Mouse (Mus musculus) midbrain, embryonic 11.5 days (tissue): ENCODE results near the gene Snx1. TPM values are rescaled to one million over a fixed set of nuclear protein-coding genes. Genes with fewer than 3 reads are reported as not detected.

ENCODE experiments used
- ATAC-seq: fragments of 200-750 bp; cut with Nextera tagmentation; 2 replicates; pipeline ENCODE4 v1.8.0; 2017; ENCODE audit warnings: moderate TSS enrichment, moderate library complexity; ENCODE audit not compliant: low FRiP score
- DNase-seq: peaks from one replicate; pipeline ENCODE4 v3.0.0; 2015; ENCODE audit warnings: low spot score; ENCODE audit errors: missing footprints
- H3K27ac ChIP-seq: fragments of 300-500 bp; sonication (generic); 2 replicates; pipeline ENCODE4 v1.5.1; 2014; ENCODE audit warnings: low read depth, low read length
- H3K27me3 ChIP-seq: fragments of 300-500 bp; sonication (generic); 2 replicates; pipeline ENCODE4 v1.6.1; 2014; ENCODE audit warnings: mild to moderate bottlenecking, low read length, moderate library complexity, mixed read lengths; ENCODE audit not compliant: control insufficient read depth, insufficient read depth
- H3K36me3 ChIP-seq: fragments of 300-500 bp; sonication (generic); 2 replicates; pipeline ENCODE4 v1.6.1; 2014; ENCODE audit warnings: mild to moderate bottlenecking, low read length, moderate library complexity, mixed read lengths; ENCODE audit not compliant: control insufficient read depth, insufficient read depth
- H3K4me1 ChIP-seq: fragments of 300-500 bp; sonication (generic); 2 replicates; pipeline ENCODE4 v1.6.1; 2014; ENCODE audit warnings: low read length; ENCODE audit not compliant: control insufficient read depth, insufficient read depth
- H3K4me2 ChIP-seq: fragments of 300-500 bp; sonication (generic); 2 replicates; pipeline ENCODE4 v1.6.1; 2014; ENCODE audit warnings: mild to moderate bottlenecking, moderate library complexity
- H3K4me3 ChIP-seq: fragments of 300-500 bp; sonication (generic); 2 replicates; pipeline ENCODE4 v1.5.1; 2014; ENCODE audit warnings: low read depth, low read length
- H3K9ac ChIP-seq: fragments of 300-500 bp; sonication (generic); 2 replicates; pipeline ENCODE4 v1.6.1; 2014; ENCODE audit warnings: low read length
- H3K9me3 ChIP-seq: fragments of 300-500 bp; sonication (generic); 2 replicates; pipeline ENCODE4 v1.6.1; 2016; ENCODE audit warnings: low read length; ENCODE audit not compliant: control insufficient read depth
- WGBS: fragments of 180-500 bp; shearing (Covaris S2); extraction: QIAGEN DNeasy Blood & Tissue Kit; methylation state at CpG from one replicate; pipeline ENCODE4 v1.1.7; 2014; 5-methylcytosine and 5-hydroxymethylcytosine counted together
- polyA plus RNA-seq: library from polyadenylated mRNA; unstranded; fragments of >200 nt; fragmentation: Nextera tagmentation; extraction: Ambion mirVana; gene quantifications from 2 replicates; pipeline ENCODE4 v1.2.1, GENCODE M21; 2014

Gene Snx1
- polyA plus RNA-seq, 1 experiment from 2014 or later, result 147 TPM

DNA sequence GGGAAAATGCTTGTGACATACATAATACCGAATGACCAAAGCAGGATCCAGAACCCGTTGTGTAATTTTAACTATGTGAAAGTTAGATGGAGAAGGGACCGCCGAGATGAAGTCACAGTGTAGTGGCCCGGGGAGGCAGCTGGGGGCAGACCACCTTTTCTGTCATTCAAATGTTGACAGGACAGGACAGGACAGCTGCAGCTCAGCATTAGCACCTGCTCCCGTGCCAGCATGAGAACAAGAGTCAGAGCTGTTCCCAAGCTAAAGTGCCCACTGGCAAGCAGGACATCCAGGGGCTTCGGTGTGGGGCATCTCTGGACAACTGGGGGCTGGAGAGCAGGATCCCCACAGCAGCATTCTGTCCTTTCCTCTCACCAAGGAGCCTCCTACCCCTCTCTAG, 39.3 kb downstream of the Snx1 start:
- H3K9me3 ChIP-seq, result no peaks in the 10 kb centered on the region
- H3K4me1 ChIP-seq, result no peaks in the 10 kb centered on the region
- 97% methylated on average over 7 of the region's 7 CpGs for WGBS
- no peaks in the 10 kb centered on the region for H3K27me3 ChIP-seq
- H3K9ac ChIP-seq, result no peak overlapping the region
- H3K4me3 ChIP-seq, result no peak overlapping the region
- no peak overlapping the region for H3K27ac ChIP-seq
- no peak for ATAC-seq
- no peak overlapping the region for H3K4me2 ChIP-seq
- DNase-seq, result peak; percentile 76
- H3K36me3 ChIP-seq, result peaks cover 3% of the 10 kb centered on the region

DNA sequence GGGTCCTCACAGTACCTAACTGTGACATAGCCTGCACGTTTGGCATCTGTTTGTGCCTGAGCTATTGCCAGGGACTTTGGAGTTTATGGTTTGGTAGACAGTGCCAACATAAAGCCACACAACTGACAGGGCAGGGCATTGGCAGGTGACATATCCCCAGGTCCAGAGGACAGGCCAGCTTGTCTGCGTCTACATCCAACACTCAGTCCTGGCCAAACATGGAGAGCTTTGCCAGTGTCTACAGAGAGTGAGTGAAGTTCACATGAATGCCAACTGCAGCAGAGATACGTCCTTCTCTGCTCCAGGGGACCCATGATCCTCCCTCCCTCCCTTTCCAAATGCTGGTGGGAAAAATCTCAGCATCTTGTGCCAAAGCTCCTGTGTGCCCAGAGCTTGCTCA, 42.2 kb downstream of the Snx1 start:
- Histone ChIP-seq H3K4me2 (no peak overlapping the region), H3K9me3 (no peaks in the 10 kb centered on the region), H3K36me3 (peaks cover 3% of the 10 kb centered on the region), H3K4me3 (no peak overlapping the region), H3K27ac (no peak overlapping the region), H3K9ac (no peak overlapping the region), H3K27me3 (no peaks in the 10 kb centered on the region), H3K4me1 (no peaks in the 10 kb centered on the region)
- DNase-seq (no peak), ATAC-seq (no peak)
- WGBS, result 89% methylated on average over 3 of the region's 3 CpGs

DNA sequence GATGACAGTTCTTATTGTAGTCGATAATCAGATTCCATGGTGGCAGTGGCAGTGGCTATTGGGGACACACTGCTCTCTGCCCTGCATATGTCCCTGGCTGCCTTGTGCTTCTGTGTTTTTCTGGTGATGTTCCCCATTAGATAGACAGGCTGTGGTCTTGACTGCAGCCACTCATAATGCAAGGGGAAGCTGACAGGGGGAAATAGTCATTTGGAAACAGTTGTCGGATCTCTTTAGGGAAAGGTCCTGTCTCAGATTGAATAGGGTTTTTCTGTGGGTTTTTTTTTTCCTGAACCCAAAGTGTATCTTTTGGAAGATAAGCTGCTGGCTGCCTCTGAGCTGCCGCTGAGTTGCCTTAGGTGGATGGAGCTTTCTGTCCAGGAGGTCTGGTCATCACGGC, 44.4 kb downstream of the Snx1 start:
- no peak for ATAC-seq
- WGBS, result 91% methylated on average over 4 of the region's 4 CpGs
- no peaks in the 10 kb centered on the region for H3K27me3 ChIP-seq
- no peaks in the 10 kb centered on the region; the same call in 1 of the 2 replicates for H3K4me1 ChIP-seq
- no peak overlapping the region for H3K27ac ChIP-seq
- DNase-seq, result no peak
- no peak overlapping the region for H3K4me3 ChIP-seq
- H3K9me3 ChIP-seq, result no peaks in the 10 kb centered on the region
- H3K36me3 ChIP-seq, result no peaks in the 10 kb centered on the region; the same call in 1 of the 2 replicates
- H3K9ac ChIP-seq, result no peak overlapping the region
- no peak overlapping the region for H3K4me2 ChIP-seq

DNA sequence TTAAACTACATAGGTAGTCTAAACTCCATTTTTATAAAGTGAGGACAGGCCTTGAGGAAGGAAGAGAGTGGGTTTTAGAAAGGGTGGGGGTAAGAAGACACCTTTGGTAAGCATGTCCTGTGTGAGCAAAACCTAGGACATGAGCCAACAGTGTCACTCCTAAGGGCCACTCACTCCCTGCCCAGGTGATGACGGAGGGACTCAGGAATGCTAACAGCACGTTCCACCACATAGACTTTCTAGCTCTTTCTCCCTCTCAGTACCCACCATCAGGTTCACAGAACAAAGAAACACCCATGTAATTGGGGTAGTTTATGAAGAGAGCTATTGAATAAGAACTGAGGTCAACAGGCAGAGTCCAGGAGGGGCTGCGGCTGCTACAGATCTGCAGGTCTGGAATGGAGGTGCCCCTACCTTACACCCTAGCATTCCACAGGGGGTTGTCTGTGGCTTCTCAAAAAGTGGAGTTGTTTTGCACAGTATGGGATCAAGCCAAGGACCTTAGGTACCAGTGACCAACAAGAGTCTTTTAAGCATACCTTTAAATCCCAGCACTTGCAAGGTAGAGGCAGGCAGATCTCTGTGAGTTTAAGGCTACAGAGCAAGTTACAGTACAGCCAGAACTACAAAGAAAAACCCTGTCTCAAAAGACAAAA, 45.5 kb downstream of the Snx1 start:
- Histone ChIP-seq H3K36me3 (no peaks in the 10 kb centered on the region), H3K4me2 (no peak overlapping the region), H3K27me3 (no peaks in the 10 kb centered on the region), H3K27ac (no peak overlapping the region), H3K9me3 (no peaks in the 10 kb centered on the region), H3K4me1 (no peaks in the 10 kb centered on the region; the same call in 1 of the 2 replicates), H3K9ac (no peak overlapping the region), H3K4me3 (no peak overlapping the region)
- WGBS, result 93% methylated on average over 3 of the region's 3 CpGs
- ATAC-seq (no peak), DNase-seq (peak; percentile 37)

DNA sequence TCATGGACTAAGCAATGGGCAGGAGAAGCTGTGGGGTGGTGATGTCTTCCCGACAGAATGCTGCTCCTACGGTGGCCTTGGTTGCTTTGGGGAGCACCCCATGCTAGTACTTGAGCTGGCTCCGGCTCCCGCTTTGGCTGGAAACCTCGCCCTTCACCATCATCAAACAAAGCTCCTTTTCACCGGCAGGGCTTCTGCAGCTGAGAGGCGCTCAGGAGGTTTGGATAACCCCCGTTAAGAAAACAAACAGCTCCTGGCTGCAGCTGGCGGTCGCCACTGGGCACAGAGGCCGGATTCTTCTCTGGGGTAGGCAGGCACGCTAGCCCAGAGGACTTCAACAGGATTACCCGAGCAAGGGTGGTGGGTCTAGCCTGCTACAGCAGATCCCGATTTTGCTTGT, 47.9 kb downstream of the Snx1 start:
- Histone ChIP-seq H3K9me3 (no peaks in the 10 kb centered on the region), H3K27me3 (no peaks in the 10 kb centered on the region), H3K9ac (peak overlapping the region; percentile 53), H3K4me2 (peak overlapping the region; percentile 19; the same call in 1 of the 2 replicates), H3K4me1 (no peaks in the 10 kb centered on the region; the same call in 1 of the 2 replicates), H3K4me3 (no peak overlapping the region), H3K27ac (peak overlapping the region; percentile 26; the same call in 1 of the 2 replicates), H3K36me3 (no peaks in the 10 kb centered on the region)
- no peak for ATAC-seq
- peak; percentile 91 for DNase-seq
- 12% methylated on average over 14 of the region's 14 CpGs for WGBS

DNA sequence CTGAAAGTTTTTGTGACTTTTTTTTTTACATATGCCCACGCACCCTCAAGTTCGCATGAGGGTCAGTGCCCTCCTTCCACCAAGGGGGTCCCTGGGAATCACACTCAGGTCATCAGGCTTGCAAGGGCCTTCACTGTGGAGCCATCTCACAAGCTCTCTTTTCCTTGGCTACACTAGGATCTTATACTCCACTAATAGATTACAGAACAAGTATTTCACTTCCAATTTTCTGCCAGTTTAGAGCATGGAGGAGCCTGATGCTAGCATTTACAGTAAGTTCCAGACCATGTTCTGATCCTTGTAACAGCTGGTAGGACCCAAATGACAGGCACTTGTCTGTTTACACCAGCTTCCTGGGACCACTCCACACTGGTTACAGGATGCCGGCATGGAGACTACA, 48.3 kb downstream of the Snx1 start:
- ATAC-seq (no peak), DNase-seq (peak; percentile 85)
- no peaks in the 10 kb centered on the region for H3K9me3 ChIP-seq
- H3K27me3 ChIP-seq, result no peaks in the 10 kb centered on the region
- no peak overlapping the region for H3K4me3 ChIP-seq
- no peak overlapping the region; the same call in 1 of the 2 replicates for H3K9ac ChIP-seq
- H3K36me3 ChIP-seq, result no peaks in the 10 kb centered on the region
- H3K27ac ChIP-seq, result peak overlapping the region; percentile 26; the same call in 1 of the 2 replicates
- WGBS, result 74% methylated on average over 3 of the region's 3 CpGs
- no peaks in the 10 kb centered on the region; the same call in 1 of the 2 replicates for H3K4me1 ChIP-seq
- H3K4me2 ChIP-seq, result no peak overlapping the region

DNA sequence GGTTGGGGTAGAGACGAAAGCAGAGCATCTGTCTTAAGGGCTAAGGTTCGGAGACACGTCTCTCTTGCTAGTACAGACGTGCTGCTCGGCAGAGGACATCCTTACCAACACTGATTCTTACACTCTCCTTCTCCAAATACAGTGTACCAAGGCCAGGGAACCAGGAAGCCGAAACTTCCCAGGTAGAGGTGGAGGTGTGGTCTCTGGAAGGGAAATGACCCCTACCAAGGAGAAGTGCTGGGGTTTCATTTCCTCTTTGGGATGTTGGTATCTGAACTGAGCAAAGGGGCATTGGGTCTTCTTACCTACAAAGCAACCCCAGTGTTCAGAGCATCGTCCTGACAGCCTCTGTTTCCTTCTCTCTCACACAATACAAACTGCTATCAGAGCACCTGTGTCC, 53.6 kb downstream of the Snx1 start:
- Histone ChIP-seq H3K4me2 (no peak overlapping the region), H3K27me3 (peaks cover 27% of the 10 kb centered on the region), H3K4me1 (0 out of 2 replicates have a peak, but pooled peaks cover 3% of the 10 kb centered on the region), H3K4me3 (no peak overlapping the region), H3K36me3 (no peaks in the 10 kb centered on the region), H3K9me3 (no peaks in the 10 kb centered on the region), H3K9ac (no peak overlapping the region), H3K27ac (no peak overlapping the region)
- WGBS, result 86% methylated on average over 7 of the region's 7 CpGs
- DNase-seq (peak; percentile 72), ATAC-seq (no peak)

DNA sequence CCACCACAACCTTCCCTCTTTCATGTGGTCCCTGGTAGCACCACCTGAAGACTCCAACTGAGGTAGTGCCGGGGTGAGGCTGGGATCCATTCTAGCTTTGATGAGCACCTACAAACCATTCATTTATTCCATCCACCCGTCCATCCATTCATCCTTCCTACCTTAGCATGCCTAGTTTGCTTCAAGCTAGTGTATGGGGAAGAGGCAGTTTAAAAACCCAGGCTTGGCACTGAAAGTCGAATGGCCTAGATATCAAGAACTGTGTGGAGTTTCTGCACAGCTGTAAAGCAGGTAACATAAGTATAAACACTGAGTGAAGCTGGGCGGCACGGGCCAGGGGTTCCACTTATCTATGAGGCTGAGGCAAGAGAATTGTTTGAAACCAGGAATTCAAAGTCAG, 56.2 kb downstream of the Snx1 start:
- H3K27ac ChIP-seq, result no peak overlapping the region
- H3K36me3 ChIP-seq, result peaks cover 15% of the 10 kb centered on the region
- 0 out of 2 replicates have a peak, but pooled peaks cover 3% of the 10 kb centered on the region for H3K4me1 ChIP-seq
- ATAC-seq, result no peak
- no peak overlapping the region for H3K9ac ChIP-seq
- no peak overlapping the region for H3K4me3 ChIP-seq
- peaks cover 32% of the 10 kb centered on the region for H3K27me3 ChIP-seq
- peak; percentile 56 for DNase-seq
- no peaks in the 10 kb centered on the region for H3K9me3 ChIP-seq
- 86% methylated on average over 5 of the region's 5 CpGs for WGBS
- H3K4me2 ChIP-seq, result no peak overlapping the region

DNA sequence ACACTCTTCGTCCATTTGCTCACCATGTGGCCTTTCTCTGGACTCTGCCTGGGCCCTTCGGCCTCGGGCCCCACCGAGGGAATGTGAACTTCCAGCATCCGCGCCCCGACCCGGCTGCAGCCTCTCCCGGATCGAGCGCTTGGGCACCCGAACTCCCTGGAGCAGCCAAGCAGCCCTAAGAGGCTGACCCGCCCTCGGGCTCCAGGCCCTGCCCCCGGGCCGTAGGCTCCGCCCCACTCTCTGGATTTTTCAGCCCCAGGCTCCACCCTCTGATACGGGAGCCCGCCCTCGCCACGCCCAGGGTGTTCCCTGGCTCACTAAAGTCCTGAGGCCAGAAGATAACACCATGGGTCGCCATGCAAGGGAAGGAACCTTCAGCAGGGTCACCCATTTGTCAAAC, 56.8 kb downstream of the Snx1 start, which contains the start of gene Snx22:
TSS of gene Snx22 (minus strand) at position 137 of the 400 bp plus-strand sequence.
- ATAC-seq (peak; percentile 88), DNase-seq (peak; percentile 96)
- Histone ChIP-seq H3K27me3 (peaks cover 32% of the 10 kb centered on the region), H3K4me2 (peak within 1 kb of the TSS; percentile 88), H3K27ac (no peak within 1 kb of the TSS), H3K4me1 (0 out of 2 replicates have a peak, but pooled peaks cover 3% of the 10 kb centered on the region), H3K9ac (peak within 1 kb of the TSS; percentile 52), H3K9me3 (no peaks in the 10 kb centered on the region), H3K36me3 (peaks cover 15% of the 10 kb centered on the region), H3K4me3 (peak within 1 kb of the TSS; percentile 47)
- 0% methylated on average over 22 of the region's 22 CpGs for WGBS
